Mouse (Mus musculus): Measurements from ENCODE around the gene Foxj2. TPM values are rescaled to one million over a fixed set of nuclear protein-coding genes. Genes with fewer than 3 reads are reported as not detected.

The Foxj2 gene
- polyA plus RNA-seq (2021): 19.6 TPM

DNA sequence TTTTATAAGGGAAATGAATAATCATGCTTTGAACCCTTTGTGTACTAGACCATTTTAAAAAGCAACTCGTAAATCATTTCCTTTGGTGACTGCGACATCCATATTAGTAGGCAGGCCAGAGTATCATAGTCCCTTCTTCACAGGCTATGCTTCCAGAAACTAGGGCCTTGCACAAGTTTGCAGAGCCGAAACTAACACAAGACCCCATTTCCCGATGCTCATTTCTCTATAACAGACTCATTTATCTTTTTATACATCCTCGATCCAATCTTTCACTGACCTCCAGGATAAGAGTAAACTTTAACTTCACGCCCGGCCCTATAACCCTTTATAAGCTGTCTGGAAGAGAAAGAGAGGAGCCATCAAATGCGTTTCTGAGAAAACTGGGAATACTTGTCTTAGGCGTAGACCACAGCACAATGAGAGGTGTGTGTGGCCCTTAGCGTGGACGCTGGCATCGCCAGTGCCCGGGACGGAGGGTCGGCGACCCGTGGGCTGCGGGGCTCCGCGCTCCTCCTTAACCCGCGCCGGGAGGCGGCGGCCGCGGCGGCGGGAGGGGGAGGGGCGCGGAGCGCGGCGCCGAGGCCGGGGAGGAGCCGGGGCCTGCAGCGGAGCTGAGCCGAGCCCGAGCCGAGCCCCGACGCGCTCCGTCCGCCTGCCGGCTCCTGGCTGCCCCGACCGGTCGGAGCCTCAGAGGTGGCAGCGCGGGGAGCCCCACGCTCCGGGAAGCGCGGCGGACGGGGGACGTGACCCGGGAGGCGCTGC, at the start of gene Foxj2:
Gene Foxj2, plus strand, starts transcription at position 609 of the 765 bp plus-strand sequence.
- ATAC-seq (peak; percentile 91), DNase-seq (ENCODE audit: low read depth, low spot score) (no peak)
- POLR2A ChIA-PET: interaction anchor here (0.6 kb wide), 1 partner anchor 41 kb away, joined by 3 read pairs; no protein-coding TSS in a partner anchor
- H3K27me3 ChIP-seq: no peaks in the 10 kb centered on the region
- no peak for TF ChIP-seq CTCF (IDR thresholded peaks at IDR 0.05)
- in situ Hi-C loops (cut with MboI; ENCODE audit: low pct_unique_long_range_greater_than_20kb): loop anchor here (5.0 kb wide), 1 partner anchor 53 kb away; the partner anchor contains the start of gene Necap1
- CTCF ChIA-PET: no interaction called here

GRCm38 (mm10) chr6:122770760-122771315, 48.9 kb upstream of the Foxj2 start:
- ChIA-PET POLR2A (no interaction called here), CTCF (interaction anchor here (1.0 to 1.3 kb wide), 2 partner anchors 17 to 32 kb away, joined by 3 read pairs; no protein-coding TSS in a partner anchor)
- no peak for DNase-seq (ENCODE audit: low read depth, low spot score)
- in situ Hi-C loops (cut with MboI; ENCODE audit: low pct_unique_long_range_greater_than_20kb): no loop called here
- H3K27me3 ChIP-seq: no peaks in the 10 kb centered on the region
- peak; percentile 26 for ATAC-seq
- no peak for TF ChIP-seq CTCF (IDR thresholded peaks at IDR 0.05)

- ATAC-seq: no peak
- in situ Hi-C loops (cut with MboI; ENCODE audit: low pct_unique_long_range_greater_than_20kb): no loop called here
- ChIA-PET CTCF (no interaction called here), POLR2A (no interaction called here)
- H3K27me3 ChIP-seq: no peaks in the 10 kb centered on the region
- no peak for TF ChIP-seq CTCF (IDR thresholded peaks at IDR 0.05)
- DNase-seq (ENCODE audit: low read depth, low spot score): no peak
Observed at GRCm38 (mm10) chr6:122772701-122773100, 47.0 kb upstream of the Foxj2 start.

DNA sequence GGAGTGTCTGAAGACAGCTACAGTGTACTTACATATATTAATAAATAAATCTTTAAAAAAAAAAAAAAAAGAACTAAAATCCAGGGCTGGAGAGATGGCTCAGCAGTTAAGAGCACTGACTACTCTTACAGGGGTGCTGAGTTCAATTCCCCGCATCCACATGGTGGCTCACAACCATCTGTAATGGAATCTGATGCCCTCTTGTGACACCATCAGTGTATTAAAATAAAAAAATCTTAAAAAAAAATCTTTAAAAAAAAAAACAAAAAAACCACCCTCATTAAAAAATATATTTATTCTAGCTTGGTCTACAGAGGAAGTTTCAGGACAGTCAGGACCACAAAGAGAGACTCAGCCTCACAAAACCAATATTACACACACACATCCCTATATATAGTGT, 45.4 kb upstream of the Foxj2 start:
- ChIA-PET CTCF (interaction anchor here (0.9 to 2.7 kb wide), 2 partner anchors 11 to 34 kb away, joined by 3 to 13 read pairs; no protein-coding TSS in a partner anchor), POLR2A (no interaction called here)
- no peak for TF ChIP-seq CTCF (IDR thresholded peaks at IDR 0.05)
- in situ Hi-C loops (cut with MboI; ENCODE audit: low pct_unique_long_range_greater_than_20kb): no loop called here
- no peak for DNase-seq (ENCODE audit: low read depth, low spot score)
- ATAC-seq: no peak
- no peaks in the 10 kb centered on the region for H3K27me3 ChIP-seq

DNA sequence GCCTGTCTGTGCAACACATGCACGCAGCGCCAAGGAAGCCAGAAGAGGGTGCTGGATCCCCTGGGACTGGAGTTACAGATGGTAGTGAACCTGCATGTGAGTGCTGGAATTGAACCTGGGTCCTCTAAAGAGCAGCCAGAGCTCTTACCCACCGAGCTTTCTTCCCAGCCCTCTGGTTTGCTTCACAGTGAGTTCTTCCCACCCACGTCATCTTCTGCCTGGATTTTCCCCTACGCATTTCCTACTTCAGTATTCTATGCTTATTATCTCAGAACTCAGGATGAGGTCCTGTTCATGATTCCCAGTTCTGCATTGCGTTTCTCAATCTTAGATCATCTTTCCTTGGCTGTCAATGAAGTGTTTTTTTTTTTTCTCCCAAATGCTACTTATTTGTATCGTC, 43.7 kb upstream of the Foxj2 start:
- POLR2A ChIA-PET: interaction anchor here (0.7 kb wide), 1 partner anchor 20 kb away, joined by 3 read pairs; no protein-coding TSS in a partner anchor
- H3K27me3 ChIP-seq: no peaks in the 10 kb centered on the region
- in situ Hi-C loops (cut with MboI; ENCODE audit: low pct_unique_long_range_greater_than_20kb): no loop called here
- DNase-seq (ENCODE audit: low read depth, low spot score): no peak
- CTCF ChIA-PET: interaction anchor here (0.8 to 2.7 kb wide), 3 partner anchors 10 to 28 kb away, joined by 3 to 13 read pairs (median 3); partner anchors contain the start of gene Slc2a3
- no peak for TF ChIP-seq CTCF (IDR thresholded peaks at IDR 0.05)
- ATAC-seq: no peak

DNA sequence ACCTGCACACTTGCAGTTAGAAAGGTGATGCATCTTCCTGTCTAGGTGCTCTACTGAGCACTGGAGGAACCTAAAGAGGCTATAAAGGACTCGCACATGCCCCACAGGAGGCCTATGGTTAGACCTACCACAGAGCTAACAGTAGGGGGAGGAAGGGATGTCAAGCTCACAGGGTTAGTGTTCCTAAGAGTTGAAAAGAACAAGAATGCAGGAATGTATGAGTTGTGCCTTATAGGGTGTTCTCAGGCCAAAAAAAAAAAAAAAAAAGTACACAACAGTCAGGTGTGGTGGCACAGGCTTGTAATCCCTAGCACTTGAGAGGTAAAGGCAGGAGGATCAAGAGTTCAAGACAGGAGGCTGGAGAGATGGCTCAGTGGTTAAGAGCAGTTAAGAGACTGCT, 39.8 kb upstream of the Foxj2 start:
- TF ChIP-seq CTCF (IDR thresholded peaks at IDR 0.05): no peak
- ATAC-seq: no peak
- in situ Hi-C loops (cut with MboI; ENCODE audit: low pct_unique_long_range_greater_than_20kb): no loop called here
- CTCF ChIA-PET: interaction anchor here (4.2 kb wide), 1 partner anchor 111 kb away, joined by 16 read pairs; no protein-coding TSS in a partner anchor
- DNase-seq (ENCODE audit: low read depth, low spot score): no peak
- POLR2A ChIA-PET: no interaction called here
- no peaks in the 10 kb centered on the region for H3K27me3 ChIP-seq

GRCm38 (mm10) chr6:122781167-122781566, 38.5 kb upstream of the Foxj2 start:
- ChIA-PET CTCF (interaction anchor here (1.8 to 4.2 kb wide), 2 partner anchors 41 to 112 kb away, joined by 4 to 16 read pairs; no protein-coding TSS in a partner anchor), POLR2A (no interaction called here)
- in situ Hi-C loops (cut with MboI; ENCODE audit: low pct_unique_long_range_greater_than_20kb): no loop called here
- DNase-seq (ENCODE audit: low read depth, low spot score) (no peak), ATAC-seq (no peak)
- no peaks in the 10 kb centered on the region for H3K27me3 ChIP-seq
- no peak for TF ChIP-seq CTCF (IDR thresholded peaks at IDR 0.05)

GRCm38 (mm10) chr6:122782164-122782563, 37.5 kb upstream of the Foxj2 start:
- CTCF ChIA-PET: interaction anchor here (1.8 to 4.2 kb wide), 2 partner anchors 42 to 113 kb away, joined by 4 to 16 read pairs; no protein-coding TSS in a partner anchor
- ATAC-seq (peak; percentile 56), DNase-seq (ENCODE audit: low read depth, low spot score) (no peak)
- no peaks in the 10 kb centered on the region for H3K27me3 ChIP-seq
- POLR2A ChIA-PET: no interaction called here
- in situ Hi-C loops (cut with MboI; ENCODE audit: low pct_unique_long_range_greater_than_20kb): no loop called here
- TF ChIP-seq CTCF (IDR thresholded peaks at IDR 0.05): no peak

- in situ Hi-C loops (cut with MboI; ENCODE audit: low pct_unique_long_range_greater_than_20kb): loop anchor here (5.0 kb wide), 2 partner anchors 43 to 123 kb away; no protein-coding TSS in a partner anchor
- H3K27me3 ChIP-seq: no peaks in the 10 kb centered on the region
- peak; percentile 46 for TF ChIP-seq CTCF (IDR thresholded peaks at IDR 0.05)
- no peak for DNase-seq (ENCODE audit: low read depth, low spot score)
- POLR2A ChIA-PET: no interaction called here
- ATAC-seq: no peak
- CTCF ChIA-PET: interaction anchor here (0.6 to 3.2 kb wide), 6 partner anchors 9 to 117 kb away, joined by 3 to 13 read pairs (median 4); no protein-coding TSS in a partner anchor
Observed at GRCm38 (mm10) chr6:122784866-122785265, 34.8 kb upstream of the Foxj2 start.

- in situ Hi-C loops (cut with MboI; ENCODE audit: low pct_unique_long_range_greater_than_20kb): loop anchor here (5.0 kb wide), 2 partner anchors 44 to 124 kb away; no protein-coding TSS in a partner anchor
- ChIA-PET POLR2A (no interaction called here), CTCF (interaction anchor here (1.5 to 3.2 kb wide), 2 partner anchors 11 to 118 kb away, joined by 3 to 13 read pairs; no protein-coding TSS in a partner anchor)
- ATAC-seq (peak; percentile 58), DNase-seq (ENCODE audit: low read depth, low spot score) (no peak)
- peak; percentile 83 for TF ChIP-seq CTCF (IDR thresholded peaks at IDR 0.05)
- no peaks in the 10 kb centered on the region for H3K27me3 ChIP-seq
Observed at GRCm38 (mm10) chr6:122786275-122786674, 33.4 kb upstream of the Foxj2 start.
